ENCODE assay signal across 8 mouse cellular contexts in the genomic region with DNA sequence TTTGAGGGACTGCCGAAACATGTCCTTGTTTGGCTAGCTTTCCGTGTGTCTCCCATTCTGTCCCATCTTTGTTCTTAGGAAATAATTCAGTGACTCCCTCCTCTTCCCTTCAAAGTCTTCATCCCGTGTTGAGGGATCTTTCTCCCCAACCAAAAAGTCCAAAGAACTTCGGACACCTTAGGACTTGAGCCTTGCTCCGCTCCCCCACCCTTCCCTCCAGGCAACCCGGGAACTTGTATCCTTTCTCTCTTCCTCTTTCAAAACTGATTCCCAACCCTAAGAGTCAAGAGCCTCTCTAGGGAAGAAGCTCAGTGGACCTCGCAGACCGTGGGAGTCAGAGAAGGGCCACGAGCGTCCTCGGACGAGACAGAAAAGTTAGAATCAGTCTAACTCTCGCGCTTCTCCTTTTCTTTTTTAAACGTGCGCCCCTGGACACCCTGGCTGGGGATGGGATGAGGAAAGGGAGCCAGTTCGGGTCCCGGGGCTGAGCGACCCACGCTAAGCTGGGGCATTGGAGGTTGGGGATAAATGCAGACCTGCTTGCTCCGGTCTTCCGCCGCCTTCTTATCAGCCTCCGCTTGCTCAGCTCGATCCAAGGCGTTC. TPM values are rescaled to one million over a fixed set of nuclear protein-coding genes. Genes with fewer than 3 reads are reported as not detected.
A peak's percentile ranks its signal among the peaks of the same experiment; 100 is the strongest.
DNase-seq lines count a peak whose midpoint lies in the region; ATAC-seq and TF ChIP-seq lines count a peak whose summit lies in the region.

No protein-coding gene starts in this region.

- H3K9me3 ChIP-seq in E14TG2a.4 (ENCODE audit: low read length): no peaks in the 10 kb centered on the region
- H3K9me3 ChIP-seq in heart, embryonic 13.5 days: no peaks in the 10 kb centered on the region
- H3K9me3 ChIP-seq in liver, embryonic 15.5 days (replicated peaks): no peaks in the 10 kb centered on the region

- peak; percentile 86 for DNase-seq in heart, adult 11 months
- DNase-seq in heart, postnatal 14 days: no peak
- no peak for DNase-seq in urinary bladder, postnatal 4 days (ENCODE audit: low spot score in 2 of 2)
- DNase-seq in right cerebral cortex, postnatal 4 days: no peak
- DNase-seq in cerebellum, adult 11-12 months: no peak

- H3K4me3 ChIP-seq in E14TG2a.4 (replicated peaks; ENCODE audit: low read length): peak overlapping the region; percentile 78
- peak overlapping the region; percentile 93 for H3K4me3 ChIP-seq in heart, embryonic 13.5 days
- peak overlapping the region; percentile 51 for H3K4me3 ChIP-seq in liver, embryonic 15.5 days (replicated peaks)

- no peak for ATAC-seq in heart, embryonic 13.5 days (ENCODE audit: extremely low read depth, insufficient number of reproducible peaks, low FRiP score, low TSS enrichment)
- ATAC-seq in liver, embryonic 15.5 days (ENCODE audit: insufficient read depth): no peak

- under 1% methylated on average over 26 of the region's 26 CpGs for WGBS in heart, embryonic 13.5 days
- WGBS in liver, embryonic 15.5 days (ENCODE audit: insufficient replicate concordance): under 1% methylated on average over 26 of the region's 26 CpGs

- peak overlapping the region; percentile 100 for H3K27ac ChIP-seq in heart, embryonic 13.5 days (replicated peaks)
- H3K27ac ChIP-seq in liver, embryonic 15.5 days (replicated peaks): no peak overlapping the region

- peaks cover 62% of the 10 kb centered on the region for H3K4me1 ChIP-seq in E14TG2a.4 (replicated peaks; ENCODE audit: low read depth, low read length)
- H3K4me1 ChIP-seq in heart, embryonic 13.5 days: peaks cover 33% of the 10 kb centered on the region
- H3K4me1 ChIP-seq in liver, embryonic 15.5 days (replicated peaks): peaks cover 40% of the 10 kb centered on the region

- no peaks in the 10 kb centered on the region for H3K36me3 ChIP-seq in E14TG2a.4 (ENCODE audit: insufficient read depth, low read length)
- H3K36me3 ChIP-seq in heart, embryonic 13.5 days: peaks cover 18% of the 10 kb centered on the region
- no peaks in the 10 kb centered on the region for H3K36me3 ChIP-seq in liver, embryonic 15.5 days (replicated peaks)

- no peak for TF ChIP-seq CTCF in E14TG2a.4 (conservative IDR thresholded peaks at IDR 0.05; ENCODE audit: low read length)

- H3K27me3 ChIP-seq in E14TG2a.4 (ENCODE audit: insufficient read depth, low read length): peaks cover 54% of the 10 kb centered on the region
- 0 out of 2 replicates have a peak, but pooled peaks cover 3% of the 10 kb centered on the region for H3K27me3 ChIP-seq in heart, embryonic 13.5 days (replicated peaks)
- peaks cover 93% of the 10 kb centered on the region for H3K27me3 ChIP-seq in liver, embryonic 15.5 days

- H3K4me2 ChIP-seq in heart, embryonic 13.5 days: peak overlapping the region; percentile 93
- H3K4me2 ChIP-seq in liver, embryonic 15.5 days: peak overlapping the region; percentile 69

- intact Hi-C loops in heart, postnatal 14 days (cut with DNase I): loop anchor here (2.0 to 5.0 kb wide), 2 partner anchors 114 to 224 kb away; no protein-coding TSS in a partner anchor

- peak overlapping the region; percentile 100 for H3K9ac ChIP-seq in heart, embryonic 13.5 days
- 0 out of 2 replicates have a peak overlapping the region, but pooled peaks have one; percentile 21 for H3K9ac ChIP-seq in liver, embryonic 15.5 days

RNA-seq across cellular contexts. Expression of a gene that starts 0.6 kb away (rescaled TPM):
- over 10,000 TPM; 11,169 to 11,475 TPM for total RNA-seq in heart, postnatal 14 days (2021)
- 3,954 and 4,354 TPM in 2 replicates for polyA plus RNA-seq in heart, embryonic 13.5 days (2015; fragmentation: Nextera tagmentation; extraction: Ambion mirVana)
- 117 and 136 TPM in 2 replicates for polyA plus RNA-seq in liver, embryonic 15.5 days (2015; fragmentation: Nextera tagmentation; extraction: Ambion mirVana)

Comparison
In these comparisons a context has a peak if more than half of its experiments do, and no peak if none do; other contexts are left out.
1. RNA of a gene that starts 0.6 kb away (polyA plus RNA-seq): 3,954 to 4,354 TPM in heart, embryonic 13.5 days; 117 to 136 TPM in liver, embryonic 15.5 days; every median in the first group is over 10 times any median in the second.
2. Peak in every context shown above with its lines, with median percentiles within 50 percentile points of each other: H3K4me3 ChIP-seq.